Mouse (Mus musculus) small intestine, adult 2 months (tissue): Measurements from ENCODE around the gene Dpp6.

ENCODE experiments used
- CTCF ChIP-seq: fragments of 200-500 bp; IDR thresholded peaks from 2 replicates; pipeline ENCODE4 v1.5.1; 2012; ENCODE audit warnings: low read depth, mild to moderate bottlenecking, control low read depth, inconsistent platforms, low read length, moderate library complexity, mixed read lengths; ENCODE audit not compliant: insufficient replicate concordance, insufficient read length; ENCODE audit errors: extremely low read depth
- POLR2A ChIP-seq: fragments of 200-500 bp; IDR thresholded peaks from 2 replicates; pipeline ENCODE4 v1.6.1; 2012; ENCODE audit warnings: low read depth, mild to moderate bottlenecking, control low read depth, inconsistent platforms, low read length, moderate library complexity

GRCm38 (mm10) chr5:27161122-27161645 lies 344.2 kb downstream of the Dpp6 start:
- TF ChIP-seq POLR2A (no peak), CTCF (no peak)
